In genomic region chr19:22872456-22872855, GRCm38 (mm10) we compare ENCODE assay signal across 28 mouse cellular contexts.
DNase-seq lines count a peak whose midpoint lies in the region; ATAC-seq and TF ChIP-seq lines count a peak whose summit lies in the region.
"Had no signal": no experiment of that assay in that cellular context is flagged by ENCODE, and none has a peak within 500 bp of the region (broad histone marks: within the 10 kb centered on the region; RNA-seq: fewer than 3 reads in every experiment).

No protein-coding gene starts in this region.

- H3K4me1 ChIP-seq in cerebellum, adult 2 months (ENCODE audit: control insufficient read depth, insufficient read depth, low read length): no peaks in the 10 kb centered on the region
- no peaks in the 10 kb centered on the region for H3K4me1 ChIP-seq in lung, embryonic 14.5 days (ENCODE audit: insufficient read depth)
- 0 out of 2 replicates have a peak, but pooled peaks cover 3% of the 10 kb centered on the region for H3K4me1 ChIP-seq in midbrain, embryonic 15.5 days
- H3K4me1 ChIP-seq in midbrain, embryonic 11.5 days (ENCODE audit: control insufficient read depth, insufficient read depth, low read length): no peaks in the 10 kb centered on the region
- H3K4me1 ChIP-seq: embryonic facial prominence, embryonic 12.5 days; embryonic facial prominence, embryonic 15.5 days; forebrain, embryonic 10.5 days; forebrain, embryonic 12.5 days had no signal

- no peak for ATAC-seq in lung, embryonic 14.5 days (ENCODE audit: insufficient read depth)
- 0 out of 2 replicates have a peak, but pooled peaks have one; percentile 45 for ATAC-seq in midbrain, embryonic 15.5 days (replicated peaks)
- ATAC-seq in midbrain, embryonic 11.5 days (ENCODE audit: low FRiP score): no peak
- ATAC-seq: activated CD4-positive, CD25-positive, alpha-beta regulatory T cell, adult 4 months; CD4-positive, CD25-positive, alpha-beta regulatory T cell, adult 4 months; forebrain, embryonic 14.5 days; forebrain, embryonic 16.5 days; Patski had no signal

- H3K9ac ChIP-seq in lung, embryonic 14.5 days: no peak overlapping the region
- H3K9ac ChIP-seq in midbrain, embryonic 15.5 days: no peak overlapping the region
- no peak overlapping the region for H3K9ac ChIP-seq in midbrain, embryonic 11.5 days (ENCODE audit: low read length)
- H3K9ac ChIP-seq: embryonic facial prominence, embryonic 12.5 days; embryonic facial prominence, embryonic 15.5 days; forebrain, embryonic 12.5 days had no signal

- no peak overlapping the region for H3K4me3 ChIP-seq in cerebellum, adult 2 months (replicated peaks; ENCODE audit: insufficient read depth, low read depth, low read length)
- no peak overlapping the region for H3K4me3 ChIP-seq in lung, embryonic 14.5 days (ENCODE audit: low read depth, low read length)
- H3K4me3 ChIP-seq in midbrain, embryonic 15.5 days: no peak overlapping the region
- no peak overlapping the region for H3K4me3 ChIP-seq in midbrain, embryonic 11.5 days (ENCODE audit: low read depth, low read length)
- H3K4me3 ChIP-seq: embryonic facial prominence, embryonic 12.5 days; embryonic facial prominence, embryonic 15.5 days; erythroblast, embryonic 14.5 days; forebrain, embryonic 10.5 days; forebrain, embryonic 12.5 days had no signal

- no peaks in the 10 kb centered on the region for H3K36me3 ChIP-seq in lung, embryonic 14.5 days (ENCODE audit: insufficient read depth)
- no peaks in the 10 kb centered on the region for H3K36me3 ChIP-seq in midbrain, embryonic 15.5 days (replicated peaks)
- H3K36me3 ChIP-seq in midbrain, embryonic 11.5 days (ENCODE audit: control insufficient read depth, insufficient read depth, low read length): no peaks in the 10 kb centered on the region
- H3K36me3 ChIP-seq: embryonic facial prominence, embryonic 12.5 days; embryonic facial prominence, embryonic 15.5 days; forebrain, embryonic 10.5 days; forebrain, embryonic 12.5 days; G1E had no signal

- H3K27me3 ChIP-seq in cerebellum, adult 2 months (ENCODE audit: control insufficient read depth, insufficient read depth, low read length): no peaks in the 10 kb centered on the region
- no peaks in the 10 kb centered on the region for H3K27me3 ChIP-seq in lung, embryonic 14.5 days (ENCODE audit: insufficient read depth, low read length)
- no peaks in the 10 kb centered on the region for H3K27me3 ChIP-seq in midbrain, embryonic 15.5 days (replicated peaks)
- H3K27me3 ChIP-seq in midbrain, embryonic 11.5 days (ENCODE audit: control insufficient read depth, insufficient read depth, low read length): no peaks in the 10 kb centered on the region
- H3K27me3 ChIP-seq: CH12.LX; embryonic facial prominence, embryonic 12.5 days; embryonic facial prominence, embryonic 15.5 days; forebrain, embryonic 12.5 days had no signal

- TF ChIP-seq POLR2A in cerebellum, adult 2 months (IDR thresholded peaks at IDR 0.05; ENCODE audit: borderline replicate concordance, insufficient read depth, low read length): no peak

- DNase-seq in cerebellum, adult 2 months: no peak
- DNase-seq in cerebellum, adult 18-20 months: no peak
- DNase-seq in lung, embryonic 14.5 days: peak; percentile 7
- DNase-seq in lung, postnatal 10 days: no peak
- no peak for DNase-seq in midbrain, embryonic 11.5 days (ENCODE audit: low spot score, missing footprints)
- DNase-seq: adrenal gland, adult 8-10 months; adrenal gland, postnatal 14 days; adrenal gland, postnatal 36 days; B cell, adult 2 months; cerebellum, adult 11 months; cerebellum, adult 8-10 months; cerebellum, adult 9-11 months; cerebellum, postnatal 14 days; cerebellum, postnatal 36 days; embryo, embryonic 11 days had no signal

- no peak for TF ChIP-seq CTCF in cerebellum, adult 2 months (IDR thresholded peaks at IDR 0.05; ENCODE audit: borderline replicate concordance, insufficient read depth, low read depth, low read length)
- TF ChIP-seq CTCF in lung, embryonic 14.5 days (IDR thresholded peaks at IDR 0.05; ENCODE audit: low read depth): no peak

- H3K27ac ChIP-seq in cerebellum, adult 2 months (ENCODE audit: insufficient read depth, low read length): 0 out of 2 replicates have a peak overlapping the region, but pooled peaks have one; percentile 53
- no peak overlapping the region for H3K27ac ChIP-seq in lung, embryonic 14.5 days (ENCODE audit: low read depth)
- H3K27ac ChIP-seq in midbrain, embryonic 15.5 days: no peak overlapping the region
- no peak overlapping the region for H3K27ac ChIP-seq in midbrain, embryonic 11.5 days (ENCODE audit: low read depth, low read length)
- H3K27ac ChIP-seq: embryonic facial prominence, embryonic 12.5 days; embryonic facial prominence, embryonic 15.5 days; forebrain, embryonic 10.5 days; forebrain, embryonic 12.5 days had no signal

- WGBS in cerebellum, adult 2 months: 58% methylated on average over 5 of the region's 5 CpGs
- 42% methylated on average over 5 of the region's 5 CpGs for WGBS in lung, embryonic 14.5 days
- 35% methylated on average over 5 of the region's 5 CpGs for WGBS in midbrain, embryonic 15.5 days
- WGBS in midbrain, embryonic 11.5 days: 62% methylated on average over 5 of the region's 5 CpGs

- H3K4me2 ChIP-seq in lung, embryonic 14.5 days: no peak overlapping the region
- H3K4me2 ChIP-seq in midbrain, embryonic 15.5 days: no peak overlapping the region
- H3K4me2 ChIP-seq in midbrain, embryonic 11.5 days: no peak overlapping the region
- H3K4me2 ChIP-seq: embryonic facial prominence, embryonic 12.5 days; embryonic facial prominence, embryonic 15.5 days; forebrain, embryonic 12.5 days had no signal

- H3K9me3 ChIP-seq in lung, embryonic 14.5 days (ENCODE audit: low read depth, low read length): no peaks in the 10 kb centered on the region
- H3K9me3 ChIP-seq in midbrain, embryonic 15.5 days: no peaks in the 10 kb centered on the region
- H3K9me3 ChIP-seq in midbrain, embryonic 11.5 days (ENCODE audit: control insufficient read depth, low read length): no peaks in the 10 kb centered on the region
- H3K9me3 ChIP-seq: embryonic facial prominence, embryonic 12.5 days; embryonic facial prominence, embryonic 15.5 days; forebrain, embryonic 10.5 days; forebrain, embryonic 12.5 days; G1E had no signal
